Mouse (Mus musculus) megakaryocyte, adult 5-6 weeks (primary cell): ENCODE measurements around the gene Cdc40. TPM values are rescaled to one million over a fixed set of nuclear protein-coding genes. Genes with fewer than 3 reads are reported as not detected.
A peak's percentile ranks its signal among the peaks of the same experiment; 100 is the strongest.

Source experiments
- ATAC-seq: 2 replicates; pipeline ENCODE4 v1.8.0; 2016; ENCODE audit warnings: mild to moderate bottlenecking, inconsistent platforms; ENCODE audit not compliant: poor library complexity, severe bottlenecking
- total RNA-seq, 2 experiments: library from RNA; stranded (forward) in 1 of 2; stranded (reverse) in 1 of 2; fragments of 153-499, 151-499 nt in 1 of 2; fragments of 221-1000, 200-1000 nt in 1 of 2; gene quantifications; 2 replicates each; pipeline versions ENCODE4 v1.2.3 to v1.2.4; 2015 to 2017

The Cdc40 gene
- 79.0 and 83.3 TPM in 2 replicates for total RNA-seq (2015)
- 37.7 and 39.5 TPM in 2 replicates for total RNA-seq (2017)

GRCm38 (mm10) chr10:40882831-40883643 is at the start of gene Cdc40, which contains the start of gene Wasf1:
Gene Cdc40 (minus strand): TSS chr10:40883311.
Gene Wasf1 (plus strand): TSS chr10:40883475.
- ATAC-seq: peak; percentile 96

- ATAC-seq: no peak
These were observed 36.4 kb upstream of the Cdc40 start for GRCm38 (mm10) chr10:40919464-40919863.

GRCm38 (mm10) chr10:40918669-40919440 is 35.7 kb upstream of the Cdc40 start:
- ATAC-seq: no peak

GRCm38 (mm10) chr10:40915240-40915639 is 32.1 kb upstream of the Cdc40 start:
- no peak for ATAC-seq

GRCm38 (mm10) chr10:40910811-40911210 is 27.7 kb upstream of the Cdc40 start:
- no peak for ATAC-seq

GRCm38 (mm10) chr10:40908580-40908979 is 25.5 kb upstream of the Cdc40 start:
- no peak for ATAC-seq

GRCm38 (mm10) chr10:40906802-40907201 is 23.7 kb upstream of the Cdc40 start:
- no peak for ATAC-seq

- ATAC-seq: no peak
These were observed 23.0 kb upstream of the Cdc40 start for GRCm38 (mm10) chr10:40906131-40906530.

GRCm38 (mm10) chr10:40901786-40902185 is 18.7 kb upstream of the Cdc40 start:
- ATAC-seq: no peak

GRCm38 (mm10) chr10:40896656-40897055 is 13.5 kb upstream of the Cdc40 start:
- no peak for ATAC-seq

- no peak for ATAC-seq
These were observed 12.7 kb upstream of the Cdc40 start for GRCm38 (mm10) chr10:40895765-40896164.

GRCm38 (mm10) chr10:40889146-40889545 is 6.0 kb upstream of the Cdc40 start:
- ATAC-seq: no peak

- no peak for ATAC-seq
These were observed 4.2 kb upstream of the Cdc40 start for GRCm38 (mm10) chr10:40887316-40887715.

- no peak for ATAC-seq
These were observed 2.3 kb upstream of the Cdc40 start for GRCm38 (mm10) chr10:40885432-40885831.

GRCm38 (mm10) chr10:40884279-40884806 is 1.2 kb upstream of the Cdc40 start:
- no peak for ATAC-seq

- no peak for ATAC-seq
These were observed 650 bp upstream of the Cdc40 start for GRCm38 (mm10) chr10:40883644-40884278.

- peak; percentile 60 for ATAC-seq
These were observed 778 bp downstream of the Cdc40 start for GRCm38 (mm10) chr10:40882333-40882732.

- no peak for ATAC-seq
These were observed 1.9 kb downstream of the Cdc40 start for GRCm38 (mm10) chr10:40881236-40881635.

GRCm38 (mm10) chr10:40879969-40880368 is 3.1 kb downstream of the Cdc40 start:
- ATAC-seq: no peak

- no peak for ATAC-seq
These were observed 4.9 kb downstream of the Cdc40 start for GRCm38 (mm10) chr10:40878246-40878645.

- no peak for ATAC-seq
These were observed 11.1 kb downstream of the Cdc40 start for GRCm38 (mm10) chr10:40872052-40872451.
